Mouse (Mus musculus) embryonic facial prominence, embryonic 15.5 days (tissue): ENCODE data around the gene Gk5. TPM values are rescaled to one million over a fixed set of nuclear protein-coding genes. Genes with fewer than 3 reads are reported as not detected.
"Not testable (repeated sequence)": the region's sequence is repeated elsewhere in the genome, so short reads cannot be mapped to it uniquely, and the experiment has no call there.

Source experiments
- ATAC-seq: fragments of 200-750 bp; cut with Nextera tagmentation; 2 replicates; pipeline ENCODE4 v1.8.0; 2017; ENCODE audit warnings: low read depth, moderate TSS enrichment; ENCODE audit not compliant: insufficient number of reproducible peaks, low FRiP score, low TSS enrichment
- H3K27ac ChIP-seq: fragments of 300-500 bp; sonication (generic); replicated peaks from 2 replicates; pipeline ENCODE4 v1.5.1; 2015; ENCODE audit warnings: mild to moderate bottlenecking, inconsistent platforms
- H3K27me3 ChIP-seq: fragments of 300-500 bp; sonication (generic); 2 replicates; pipeline ENCODE4 v1.6.1; 2015; ENCODE audit warnings: inconsistent platforms
- H3K36me3 ChIP-seq: fragments of 300-500 bp; sonication (generic); 2 replicates; pipeline ENCODE4 v1.6.1; 2015; ENCODE audit warnings: mild to moderate bottlenecking, inconsistent platforms
- H3K4me1 ChIP-seq: fragments of 300-500 bp; sonication (generic); 2 replicates; pipeline ENCODE4 v1.6.1; 2015; ENCODE audit warnings: inconsistent platforms
- H3K4me2 ChIP-seq: fragments of 300-500 bp; sonication (generic); replicated peaks from 2 replicates; pipeline ENCODE4 v1.6.1; 2015; ENCODE audit warnings: mild to moderate bottlenecking, inconsistent platforms
- H3K4me3 ChIP-seq: fragments of 300-500 bp; sonication (generic); replicated peaks from 2 replicates; pipeline ENCODE4 v1.5.1; 2015; ENCODE audit warnings: mild to moderate bottlenecking, inconsistent platforms
- H3K9ac ChIP-seq: fragments of 300-500 bp; sonication (generic); 2 replicates; pipeline ENCODE4 v1.6.1; 2015; ENCODE audit warnings: inconsistent platforms
- H3K9me3 ChIP-seq: fragments of 300-500 bp; sonication (generic); replicated peaks from 2 replicates; pipeline ENCODE4 v1.6.1; 2016; ENCODE audit warnings: inconsistent platforms
- WGBS: fragments of 180-500 bp; shearing (Covaris S2); methylation state at CpG from one replicate; pipeline ENCODE4 v1.1.7; 2015; 5-methylcytosine and 5-hydroxymethylcytosine counted together
- polyA plus RNA-seq: library from polyadenylated mRNA; unstranded; fragments of >200 nt; fragmentation: Nextera tagmentation; extraction: Ambion mirVana; gene quantifications from 2 replicates; pipeline ENCODE4 v1.2.1, GENCODE M21; 2015

The Gk5 gene
- 7.7 and 8.2 TPM in 2 replicates for polyA plus RNA-seq

DNA sequence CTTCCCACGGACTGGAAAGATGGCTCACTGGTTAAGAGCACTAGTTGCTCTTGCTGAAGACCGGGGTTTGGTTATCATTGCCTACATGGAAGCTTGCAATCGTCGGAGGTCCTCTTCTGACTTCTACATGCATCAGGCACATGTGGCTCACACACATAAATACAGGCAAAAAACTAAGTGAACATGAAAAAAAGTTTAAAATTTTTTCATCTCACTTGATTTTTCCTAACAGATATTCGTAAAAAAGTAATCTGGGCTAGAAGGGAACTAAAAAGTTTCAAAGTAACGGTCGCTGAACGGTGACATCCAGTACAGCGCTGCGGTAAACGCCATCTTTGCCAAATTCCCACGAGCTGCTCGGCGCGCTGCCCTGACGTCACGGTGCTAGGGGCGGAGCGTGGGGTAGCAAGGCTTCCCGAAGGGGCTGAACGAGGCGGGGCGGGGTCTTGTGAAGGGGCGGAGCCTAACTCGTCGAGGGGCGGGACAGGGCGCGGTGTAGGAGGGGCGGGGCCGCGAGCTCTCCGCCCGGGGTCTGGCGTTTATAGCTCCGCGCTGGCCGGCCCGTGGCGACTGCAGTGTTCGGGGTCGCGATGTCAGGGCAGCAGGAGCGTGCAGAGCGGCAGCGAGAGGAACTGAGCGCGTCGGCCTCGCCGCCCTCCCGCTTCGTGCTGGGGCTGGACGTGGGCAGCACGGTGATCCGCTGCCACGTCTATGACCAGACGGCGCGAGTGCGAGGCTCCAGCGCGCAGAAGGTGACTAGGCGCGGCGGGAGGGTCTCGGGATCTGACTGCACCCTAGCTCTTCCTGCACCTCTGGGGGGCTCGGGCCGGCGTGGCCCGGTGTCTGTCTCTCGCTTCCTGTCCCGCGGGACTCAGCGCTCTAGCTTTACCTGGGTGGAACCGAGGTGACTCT is at the start of gene Gk5:
TSS of gene Gk5 (plus strand) at position 502 of the 912 bp plus-strand sequence.
- H3K27me3 ChIP-seq, result no peaks in the 10 kb centered on the region
- no peaks in the 10 kb centered on the region for H3K36me3 ChIP-seq
- H3K9ac ChIP-seq, result peak within 1 kb of the TSS; percentile 50
- peak; percentile 98 for ATAC-seq
- no peaks in the 10 kb centered on the region for H3K4me1 ChIP-seq
- H3K4me2 ChIP-seq, result peak within 1 kb of the TSS; percentile 71
- peak within 1 kb of the TSS; percentile 31; the same call in 1 of the 2 replicates for H3K27ac ChIP-seq
- H3K9me3 ChIP-seq, result no peaks in the 10 kb centered on the region
- WGBS, result 1% methylated on average over 76 of the region's 76 CpGs
- peak within 1 kb of the TSS; percentile 68 for H3K4me3 ChIP-seq

- no peaks in the 10 kb centered on the region for H3K27me3 ChIP-seq
- H3K27ac ChIP-seq, result no peak overlapping the region
- no peak overlapping the region for H3K4me2 ChIP-seq
- 89% methylated on average over 13 of the region's 13 CpGs for WGBS
- H3K9me3 ChIP-seq, result no peaks in the 10 kb centered on the region
- H3K36me3 ChIP-seq, result no peaks in the 10 kb centered on the region
- H3K4me1 ChIP-seq, result no peaks in the 10 kb centered on the region
- no peak for ATAC-seq
- no peak overlapping the region for H3K9ac ChIP-seq
- no peak overlapping the region for H3K4me3 ChIP-seq
Measured at GRCm38 (mm10) chr9:96078752-96079315, 40.3 kb upstream of the Gk5 start.

GRCm38 (mm10) chr9:96085293-96085692 is 33.9 kb upstream of the Gk5 start:
- Histone ChIP-seq H3K4me1 (no peaks in the 10 kb centered on the region), H3K27me3 (no peaks in the 10 kb centered on the region), H3K36me3 (no peaks in the 10 kb centered on the region), H3K27ac (no peak overlapping the region), H3K9me3 (no peaks in the 10 kb centered on the region), H3K4me2 (no peak overlapping the region), H3K4me3 (no peak overlapping the region), H3K9ac (no peak overlapping the region)
- ATAC-seq, result no peak
- 81% methylated on average over 6 of the region's 6 CpGs for WGBS

DNA sequence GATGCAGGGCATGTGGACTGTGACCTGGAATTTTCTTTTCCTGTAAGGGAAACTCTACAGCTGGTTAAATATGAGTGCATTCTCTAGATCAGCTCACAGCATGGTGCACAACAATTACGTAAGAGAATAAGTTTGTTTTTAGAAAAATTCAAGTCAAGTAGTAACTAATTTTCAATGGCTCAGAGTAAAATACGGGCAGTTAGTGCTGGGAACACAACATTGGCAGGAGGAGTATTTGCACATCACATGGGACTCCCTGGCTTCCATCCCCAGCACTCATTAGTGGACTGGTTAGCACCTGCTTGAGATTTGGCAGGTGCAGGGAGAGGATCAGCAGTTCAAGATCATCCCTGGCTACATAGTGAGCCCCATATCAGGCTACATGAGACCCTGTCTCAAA is 31.5 kb upstream of the Gk5 start:
- no peak for ATAC-seq
- no peaks in the 10 kb centered on the region for H3K27me3 ChIP-seq
- no peaks in the 10 kb centered on the region for H3K9me3 ChIP-seq
- H3K4me3 ChIP-seq, result no peak overlapping the region
- H3K4me1 ChIP-seq, result no peaks in the 10 kb centered on the region
- H3K27ac ChIP-seq, result no peak overlapping the region
- 83% methylated on average over 2 of the region's 2 CpGs for WGBS
- H3K4me2 ChIP-seq, result no peak overlapping the region
- H3K9ac ChIP-seq, result no peak overlapping the region
- H3K36me3 ChIP-seq, result no peaks in the 10 kb centered on the region

DNA sequence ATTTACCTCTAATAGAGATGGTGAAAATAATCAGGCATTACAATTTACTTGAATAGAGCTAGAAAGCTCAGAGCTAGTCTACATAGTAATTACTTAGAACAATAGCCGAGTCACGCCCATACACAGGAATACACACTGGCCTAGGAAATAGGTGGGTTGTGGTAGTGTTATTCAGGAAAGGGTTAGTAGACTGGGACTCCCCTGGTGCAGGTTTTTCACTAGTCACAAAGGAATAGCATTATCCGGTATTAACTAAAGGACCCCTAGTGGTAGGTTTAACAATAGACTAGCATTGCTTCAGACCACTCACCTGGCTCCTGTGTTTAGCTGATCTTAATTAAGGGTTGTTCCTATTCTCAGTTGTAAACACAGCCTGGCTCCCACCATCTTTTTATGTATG is 30.7 kb upstream of the Gk5 start:
- H3K4me2 ChIP-seq, H3K27me3 ChIP-seq, H3K36me3 ChIP-seq, ATAC-seq, H3K9ac ChIP-seq, H3K4me3 ChIP-seq, H3K4me1 ChIP-seq, H3K27ac ChIP-seq, H3K9me3 ChIP-seq: not testable (repeated sequence)
- WGBS, result 87% methylated on average over 3 of the region's 3 CpGs

- H3K9me3 ChIP-seq, ATAC-seq, H3K4me3 ChIP-seq, H3K36me3 ChIP-seq, H3K9ac ChIP-seq, H3K4me2 ChIP-seq, H3K27me3 ChIP-seq, H3K4me1 ChIP-seq, H3K27ac ChIP-seq: not testable (repeated sequence)
- 90% methylated on average over 10 of the region's 10 CpGs for WGBS
Measured at GRCm38 (mm10) chr9:96092637-96093036, 26.5 kb upstream of the Gk5 start.

DNA sequence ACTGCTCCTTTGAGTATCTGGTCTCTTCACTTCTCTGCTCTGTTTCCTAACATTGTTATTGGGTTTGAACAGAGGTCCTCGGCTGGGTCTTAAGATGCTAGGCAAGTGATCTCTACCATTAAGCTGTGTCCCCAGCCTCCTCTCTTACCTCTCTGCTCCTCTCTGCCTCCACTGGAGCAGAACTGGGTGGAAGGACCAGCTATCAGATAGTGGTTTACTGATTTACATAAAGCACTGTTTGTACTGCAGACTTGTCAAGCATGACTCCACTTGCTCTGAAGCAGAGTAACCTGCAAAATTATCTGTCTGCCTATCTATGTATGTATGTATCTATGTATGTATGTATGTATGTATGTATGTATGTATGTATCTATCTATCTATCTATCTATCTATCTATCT is 25.9 kb upstream of the Gk5 start:
- Histone ChIP-seq H3K27ac (no peak overlapping the region), H3K4me2 (no peak overlapping the region), H3K9me3 (peaks cover 5% of the 10 kb centered on the region; the same call in 1 of the 2 replicates), H3K9ac (no peak overlapping the region), H3K4me3 (no peak overlapping the region), H3K27me3 (no peaks in the 10 kb centered on the region), H3K36me3 (no peaks in the 10 kb centered on the region), H3K4me1 (no peaks in the 10 kb centered on the region)
- no peak for ATAC-seq
- WGBS, result 91% methylated on average over 1 of the region's 1 CpGs

- WGBS, result 49% methylated on average over 1 of the region's 1 CpGs
- no peak overlapping the region for H3K4me2 ChIP-seq
- no peaks in the 10 kb centered on the region for H3K4me1 ChIP-seq
- H3K27ac ChIP-seq, result no peak overlapping the region
- H3K9ac ChIP-seq, result no peak overlapping the region
- H3K9me3 ChIP-seq, result peaks cover 10% of the 10 kb centered on the region; the same call in 1 of the 2 replicates
- no peaks in the 10 kb centered on the region for H3K36me3 ChIP-seq
- ATAC-seq, result no peak
- no peak overlapping the region for H3K4me3 ChIP-seq
- H3K27me3 ChIP-seq, result no peaks in the 10 kb centered on the region
Measured at GRCm38 (mm10) chr9:96094341-96094740, 24.8 kb upstream of the Gk5 start.

GRCm38 (mm10) chr9:96095192-96095591 is 24.0 kb upstream of the Gk5 start:
- Histone ChIP-seq H3K4me2 (no peak overlapping the region), H3K36me3 (no peaks in the 10 kb centered on the region), H3K4me3 (no peak overlapping the region), H3K4me1 (no peaks in the 10 kb centered on the region), H3K27ac (no peak overlapping the region), H3K9ac (no peak overlapping the region), H3K9me3 (peaks cover 18% of the 10 kb centered on the region; the same call in 1 of the 2 replicates), H3K27me3 (no peaks in the 10 kb centered on the region)
- 63% methylated on average over 1 of the region's 1 CpGs for WGBS
- no peak for ATAC-seq

GRCm38 (mm10) chr9:96102846-96103245 is 16.3 kb upstream of the Gk5 start:
- H3K4me2 ChIP-seq, result no peak overlapping the region
- no peak overlapping the region for H3K4me3 ChIP-seq
- peaks cover 13% of the 10 kb centered on the region; the same call in 1 of the 2 replicates for H3K9me3 ChIP-seq
- 90% methylated on average over 8 of the region's 8 CpGs for WGBS
- H3K36me3 ChIP-seq, result no peaks in the 10 kb centered on the region
- H3K27me3 ChIP-seq, result no peaks in the 10 kb centered on the region
- no peak for ATAC-seq
- no peak overlapping the region for H3K9ac ChIP-seq
- H3K4me1 ChIP-seq, result no peaks in the 10 kb centered on the region
- H3K27ac ChIP-seq, result no peak overlapping the region

DNA sequence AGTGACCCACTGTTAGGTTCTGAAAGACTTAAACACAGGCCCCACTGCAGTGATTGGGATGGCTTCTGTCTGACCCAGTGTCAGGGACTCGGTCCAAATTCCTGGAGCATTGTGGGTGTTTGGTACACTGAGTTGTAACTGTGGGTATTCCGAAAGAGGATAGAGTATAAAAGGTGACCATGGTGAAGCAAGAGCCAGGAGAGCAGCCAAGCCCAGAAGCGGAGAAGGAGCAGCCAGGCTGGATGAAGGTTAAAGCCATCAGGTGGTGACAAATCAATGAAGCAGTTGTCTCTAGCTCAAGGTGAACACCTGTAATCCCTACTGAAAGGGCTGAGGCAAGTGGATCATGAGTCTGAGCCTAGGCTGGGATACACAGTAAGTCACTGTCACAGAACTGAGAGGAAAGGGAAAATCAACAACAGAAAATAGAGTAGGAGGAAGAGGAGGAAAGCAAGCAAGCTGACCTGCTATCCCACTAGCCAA is 6.2 kb upstream of the Gk5 start:
- Histone ChIP-seq H3K4me2 (no peak overlapping the region), H3K27me3 (no peaks in the 10 kb centered on the region), H3K27ac (no peak overlapping the region), H3K36me3 (no peaks in the 10 kb centered on the region), H3K4me1 (no peaks in the 10 kb centered on the region), H3K9ac (no peak overlapping the region), H3K9me3 (no peaks in the 10 kb centered on the region), H3K4me3 (no peak overlapping the region)
- ATAC-seq, result no peak
- 83% methylated on average over 3 of the region's 3 CpGs for WGBS
